Mouse (Mus musculus): ENCODE measurements around the gene Sspn. TPM values are rescaled to one million over a fixed set of nuclear protein-coding genes. Genes with fewer than 3 reads are reported as not detected.

Sspn gene
- polyA plus RNA-seq, 1 experiment from 2014 or later, result 3.1 TPM

- no peaks in the 10 kb centered on the region for H3K27me3 ChIP-seq (ENCODE audit: control insufficient read depth, insufficient read depth, low read length)
- H3K4me1 ChIP-seq (ENCODE audit: control insufficient read depth, insufficient read depth, low read length), result no peaks in the 10 kb centered on the region; the same call in 1 of the 2 replicates
- no peak overlapping the region for H3K27ac ChIP-seq (ENCODE audit: low read depth, low read length)
- no peak overlapping the region for H3K4me2 ChIP-seq
- no peak overlapping the region for H3K4me3 ChIP-seq (ENCODE audit: low read depth, low read length)
- 87% methylated on average over 11 of the region's 11 CpGs for WGBS
- DNase-seq (ENCODE audit: low spot score, missing footprints) (no peak), ATAC-seq (ENCODE audit: low FRiP score) (no peak)
- H3K36me3 ChIP-seq (ENCODE audit: control insufficient read depth, insufficient read depth, low read length), result no peaks in the 10 kb centered on the region
- no peak overlapping the region for H3K9ac ChIP-seq (ENCODE audit: low read length)
- H3K9me3 ChIP-seq (ENCODE audit: control insufficient read depth, low read length), result no peaks in the 10 kb centered on the region
Observed at GRCm38 (mm10) chr6:145945700-145946344, 14.4 kb downstream of the Sspn start.

GRCm38 (mm10) chr6:145949049-145949448 is 17.6 kb downstream of the Sspn start:
- Histone ChIP-seq H3K9me3 (ENCODE audit: control insufficient read depth, low read length) (no peaks in the 10 kb centered on the region), H3K36me3 (ENCODE audit: control insufficient read depth, insufficient read depth, low read length) (no peaks in the 10 kb centered on the region), H3K27me3 (ENCODE audit: control insufficient read depth, insufficient read depth, low read length) (no peaks in the 10 kb centered on the region), H3K4me3 (ENCODE audit: low read depth, low read length) (no peak overlapping the region), H3K4me1 (ENCODE audit: control insufficient read depth, insufficient read depth, low read length) (peaks cover 2% of the 10 kb centered on the region; the same call in 1 of the 2 replicates), H3K4me2 (no peak overlapping the region), H3K9ac (ENCODE audit: low read length) (no peak overlapping the region), H3K27ac (ENCODE audit: low read depth, low read length) (no peak overlapping the region)
- ATAC-seq (ENCODE audit: low FRiP score), result no peak
- WGBS, result 52% methylated on average over 4 of the region's 4 CpGs
- DNase-seq (ENCODE audit: low spot score, missing footprints), result peak; percentile 77

DNA sequence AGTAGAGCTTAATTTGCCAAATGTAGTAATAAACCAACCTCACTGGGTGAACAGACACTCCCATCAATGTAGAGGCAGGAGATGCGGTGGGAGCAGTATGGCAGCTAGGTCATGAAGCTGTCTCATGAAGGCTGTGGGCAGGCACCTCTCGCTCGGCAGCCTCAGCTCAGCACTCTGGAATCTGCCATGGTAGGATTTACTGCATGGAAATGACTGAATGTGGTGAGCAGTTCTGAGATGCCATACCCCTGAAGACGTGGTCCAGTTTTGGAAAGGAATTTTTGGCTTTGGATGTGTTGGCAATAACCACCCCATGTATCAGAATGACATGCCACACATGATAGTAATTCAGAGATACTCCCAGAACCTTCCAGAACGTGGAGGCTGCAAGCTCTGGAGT is 19.2 kb downstream of the Sspn start:
- Histone ChIP-seq H3K27me3 (ENCODE audit: control insufficient read depth, insufficient read depth, low read length) (no peaks in the 10 kb centered on the region), H3K27ac (ENCODE audit: low read depth, low read length) (no peak overlapping the region), H3K36me3 (ENCODE audit: control insufficient read depth, insufficient read depth, low read length) (no peaks in the 10 kb centered on the region), H3K4me3 (ENCODE audit: low read depth, low read length) (no peak overlapping the region), H3K9me3 (ENCODE audit: control insufficient read depth, low read length) (no peaks in the 10 kb centered on the region), H3K9ac (ENCODE audit: low read length) (no peak overlapping the region), H3K4me2 (no peak overlapping the region), H3K4me1 (ENCODE audit: control insufficient read depth, insufficient read depth, low read length) (peaks cover 2% of the 10 kb centered on the region; the same call in 1 of the 2 replicates)
- DNase-seq (ENCODE audit: low spot score, missing footprints), result peak; percentile 61
- ATAC-seq (ENCODE audit: low FRiP score), result no peak
- WGBS, result 88% methylated on average over 5 of the region's 5 CpGs

- H3K27ac ChIP-seq (ENCODE audit: low read depth, low read length), result no peak overlapping the region
- no peaks in the 10 kb centered on the region for H3K9me3 ChIP-seq (ENCODE audit: control insufficient read depth, low read length)
- no peak for ATAC-seq (ENCODE audit: low FRiP score)
- H3K4me1 ChIP-seq (ENCODE audit: control insufficient read depth, insufficient read depth, low read length), result peaks cover 2% of the 10 kb centered on the region; the same call in 1 of the 2 replicates
- no peak overlapping the region for H3K4me3 ChIP-seq (ENCODE audit: low read depth, low read length)
- no peaks in the 10 kb centered on the region for H3K36me3 ChIP-seq (ENCODE audit: control insufficient read depth, insufficient read depth, low read length)
- WGBS, result 86% methylated on average over 3 of the region's 3 CpGs
- no peaks in the 10 kb centered on the region for H3K27me3 ChIP-seq (ENCODE audit: control insufficient read depth, insufficient read depth, low read length)
- no peak overlapping the region for H3K9ac ChIP-seq (ENCODE audit: low read length)
- H3K4me2 ChIP-seq, result no peak overlapping the region
- DNase-seq (ENCODE audit: low spot score, missing footprints), result no peak
Observed at GRCm38 (mm10) chr6:145952594-145952993, 21.2 kb downstream of the Sspn start.

GRCm38 (mm10) chr6:145953121-145953896 is 21.9 kb downstream of the Sspn start:
- H3K36me3 ChIP-seq (ENCODE audit: control insufficient read depth, insufficient read depth, low read length), result no peaks in the 10 kb centered on the region
- H3K27me3 ChIP-seq (ENCODE audit: control insufficient read depth, insufficient read depth, low read length), result no peaks in the 10 kb centered on the region
- H3K9ac ChIP-seq (ENCODE audit: low read length), result no peak overlapping the region
- WGBS, result 74% methylated on average over 13 of the region's 13 CpGs
- peaks cover 2% of the 10 kb centered on the region; the same call in 1 of the 2 replicates for H3K4me1 ChIP-seq (ENCODE audit: control insufficient read depth, insufficient read depth, low read length)
- H3K4me2 ChIP-seq, result no peak overlapping the region
- ATAC-seq (ENCODE audit: low FRiP score) (no peak), DNase-seq (ENCODE audit: low spot score, missing footprints) (peak; percentile 84)
- no peaks in the 10 kb centered on the region for H3K9me3 ChIP-seq (ENCODE audit: control insufficient read depth, low read length)
- no peak overlapping the region for H3K4me3 ChIP-seq (ENCODE audit: low read depth, low read length)
- no peak overlapping the region for H3K27ac ChIP-seq (ENCODE audit: low read depth, low read length)

DNA sequence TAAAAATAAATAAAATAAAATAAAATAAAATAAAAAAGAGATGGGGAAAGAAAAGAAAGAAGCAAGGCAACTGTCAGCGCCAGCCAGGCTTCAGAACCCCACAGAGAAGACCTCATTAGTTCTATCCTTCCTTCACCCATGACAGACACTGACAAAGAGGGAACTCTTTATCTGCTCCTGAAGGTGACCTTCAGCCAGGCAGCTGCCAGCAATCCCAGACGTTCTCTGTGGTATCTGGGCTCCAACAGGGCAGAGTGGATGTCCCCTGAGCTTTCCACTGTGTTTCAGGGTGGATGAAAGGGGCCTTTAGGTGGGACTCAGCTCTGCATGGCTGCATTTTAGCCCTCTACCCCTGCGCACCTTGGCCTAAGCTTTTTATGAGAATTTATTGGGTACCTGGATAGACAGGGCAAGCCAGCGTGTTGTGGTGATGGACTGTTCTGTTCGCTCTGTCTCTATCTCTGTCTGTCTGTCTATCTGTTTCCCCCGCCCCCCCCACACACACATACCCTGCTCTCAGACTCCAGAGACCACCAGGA is 26.1 kb downstream of the Sspn start:
- no peaks in the 10 kb centered on the region for H3K27me3 ChIP-seq (ENCODE audit: control insufficient read depth, insufficient read depth, low read length)
- ATAC-seq (ENCODE audit: low FRiP score), result no peak
- 75% methylated on average over 6 of the region's 6 CpGs for WGBS

GRCm38 (mm10) chr6:145958070-145958469 is 26.6 kb downstream of the Sspn start:
- Histone ChIP-seq H3K36me3 (ENCODE audit: control insufficient read depth, insufficient read depth, low read length) (no peaks in the 10 kb centered on the region), H3K9me3 (ENCODE audit: control insufficient read depth, low read length) (no peaks in the 10 kb centered on the region), H3K9ac (ENCODE audit: low read length) (no peak overlapping the region), H3K4me3 (ENCODE audit: low read depth, low read length) (no peak overlapping the region), H3K27ac (ENCODE audit: low read depth, low read length) (no peak overlapping the region), H3K4me1 (ENCODE audit: control insufficient read depth, insufficient read depth, low read length) (0 out of 2 replicates have a peak, but pooled peaks cover 2% of the 10 kb centered on the region), H3K4me2 (no peak overlapping the region), H3K27me3 (ENCODE audit: control insufficient read depth, insufficient read depth, low read length) (no peaks in the 10 kb centered on the region)
- ATAC-seq (ENCODE audit: low FRiP score), result no peak
- DNase-seq (ENCODE audit: low spot score, missing footprints), result peak; percentile 80
- 47% methylated on average over 5 of the region's 5 CpGs for WGBS

More for the DNA sequence above, 26.1 kb downstream of the Sspn start:
- H3K36me3 ChIP-seq (ENCODE audit: control insufficient read depth, insufficient read depth, low read length), result no peaks in the 10 kb centered on the region
- H3K9me3 ChIP-seq (ENCODE audit: control insufficient read depth, low read length), result no peaks in the 10 kb centered on the region
- H3K4me3 ChIP-seq (ENCODE audit: low read depth, low read length), result no peak overlapping the region
- peak; percentile 57 for DNase-seq (ENCODE audit: low spot score, missing footprints)
- H3K4me1 ChIP-seq (ENCODE audit: control insufficient read depth, insufficient read depth, low read length), result 0 out of 2 replicates have a peak, but pooled peaks cover 2% of the 10 kb centered on the region
- H3K9ac ChIP-seq (ENCODE audit: low read length), result no peak overlapping the region
- no peak overlapping the region for H3K4me2 ChIP-seq
- no peak overlapping the region for H3K27ac ChIP-seq (ENCODE audit: low read depth, low read length)

- Histone ChIP-seq H3K4me1 (ENCODE audit: control insufficient read depth, insufficient read depth, low read length) (no peaks in the 10 kb centered on the region), H3K27me3 (ENCODE audit: control insufficient read depth, insufficient read depth, low read length) (no peaks in the 10 kb centered on the region), H3K4me2 (no peak overlapping the region), H3K27ac (ENCODE audit: low read depth, low read length) (no peak overlapping the region), H3K9ac (ENCODE audit: low read length) (no peak overlapping the region), H3K4me3 (ENCODE audit: low read depth, low read length) (no peak overlapping the region), H3K36me3 (ENCODE audit: control insufficient read depth, insufficient read depth, low read length) (no peaks in the 10 kb centered on the region), H3K9me3 (ENCODE audit: control insufficient read depth, low read length) (no peaks in the 10 kb centered on the region)
- WGBS, result 65% methylated on average over 8 of the region's 8 CpGs
- ATAC-seq (ENCODE audit: low FRiP score) (no peak), DNase-seq (ENCODE audit: low spot score, missing footprints) (peak; percentile 21)
Observed at GRCm38 (mm10) chr6:145961047-145961446, 29.6 kb downstream of the Sspn start.

DNA sequence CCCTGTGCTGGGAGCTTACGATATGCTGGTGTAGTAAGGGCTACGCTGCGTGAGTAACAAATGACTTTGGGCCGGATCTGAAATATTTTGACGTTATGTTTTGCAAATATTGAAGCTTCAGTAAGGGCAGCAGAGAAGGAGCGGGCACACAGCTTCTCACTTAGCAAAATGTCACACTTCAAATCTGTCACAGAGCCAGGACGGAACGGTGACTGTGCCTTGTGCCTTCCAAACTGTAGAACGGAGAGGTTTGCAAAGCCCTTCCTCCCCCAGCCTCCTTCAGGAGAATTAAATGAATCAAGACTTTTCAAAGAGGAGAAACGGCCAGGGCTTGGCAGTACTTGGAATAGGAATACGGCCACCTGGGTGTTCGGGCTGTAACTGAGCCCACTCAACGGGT is 32.5 kb downstream of the Sspn start:
- H3K36me3 ChIP-seq (ENCODE audit: control insufficient read depth, insufficient read depth, low read length), result no peaks in the 10 kb centered on the region
- no peak overlapping the region for H3K4me2 ChIP-seq
- H3K9me3 ChIP-seq (ENCODE audit: control insufficient read depth, low read length), result no peaks in the 10 kb centered on the region
- no peak overlapping the region for H3K9ac ChIP-seq (ENCODE audit: low read length)
- 93% methylated on average over 13 of the region's 13 CpGs for WGBS
- H3K27ac ChIP-seq (ENCODE audit: low read depth, low read length), result no peak overlapping the region
- no peak for ATAC-seq (ENCODE audit: low FRiP score)
- DNase-seq (ENCODE audit: low spot score, missing footprints), result peak; percentile 53
- H3K27me3 ChIP-seq (ENCODE audit: control insufficient read depth, insufficient read depth, low read length), result no peaks in the 10 kb centered on the region
- no peak overlapping the region for H3K4me3 ChIP-seq (ENCODE audit: low read depth, low read length)
- H3K4me1 ChIP-seq (ENCODE audit: control insufficient read depth, insufficient read depth, low read length), result no peaks in the 10 kb centered on the region
